Mouse (Mus musculus) urinary bladder, postnatal 4 days (tissue): ENCODE measurements around the gene Rpn1.
"Not testable (repeated sequence)": the region's sequence is repeated elsewhere in the genome, so short reads cannot be mapped to it uniquely, and the experiment has no call there.

Experiments
- DNase-seq, 2 experiments: peaks; one replicate each; pipeline ENCODE4 v3.0.0; 2021 to 2022; ENCODE audit warnings: low spot score in 2 of 2

Rpn1 gene

DNA sequence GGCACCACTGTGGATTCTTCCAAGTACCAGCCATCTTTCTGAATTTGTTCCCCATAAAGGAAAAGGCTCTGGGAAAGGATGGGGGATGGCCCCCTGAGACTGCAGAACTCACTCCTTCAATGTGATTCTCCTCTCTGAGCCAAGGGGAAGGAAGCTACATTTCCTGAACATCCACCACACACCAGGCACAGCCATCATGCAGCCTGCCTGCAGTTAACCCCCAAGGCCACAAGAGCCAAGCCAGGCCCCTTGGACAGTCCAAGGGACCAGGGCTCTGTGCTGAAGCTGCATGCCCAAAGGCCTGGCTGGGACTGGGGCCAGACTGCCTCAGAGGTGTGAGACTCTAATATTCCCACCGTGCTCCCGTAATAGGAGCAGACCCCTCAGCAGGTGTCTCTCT, 37.5 kb downstream of the Rpn1 start:
- DNase-seq = no peak

DNA sequence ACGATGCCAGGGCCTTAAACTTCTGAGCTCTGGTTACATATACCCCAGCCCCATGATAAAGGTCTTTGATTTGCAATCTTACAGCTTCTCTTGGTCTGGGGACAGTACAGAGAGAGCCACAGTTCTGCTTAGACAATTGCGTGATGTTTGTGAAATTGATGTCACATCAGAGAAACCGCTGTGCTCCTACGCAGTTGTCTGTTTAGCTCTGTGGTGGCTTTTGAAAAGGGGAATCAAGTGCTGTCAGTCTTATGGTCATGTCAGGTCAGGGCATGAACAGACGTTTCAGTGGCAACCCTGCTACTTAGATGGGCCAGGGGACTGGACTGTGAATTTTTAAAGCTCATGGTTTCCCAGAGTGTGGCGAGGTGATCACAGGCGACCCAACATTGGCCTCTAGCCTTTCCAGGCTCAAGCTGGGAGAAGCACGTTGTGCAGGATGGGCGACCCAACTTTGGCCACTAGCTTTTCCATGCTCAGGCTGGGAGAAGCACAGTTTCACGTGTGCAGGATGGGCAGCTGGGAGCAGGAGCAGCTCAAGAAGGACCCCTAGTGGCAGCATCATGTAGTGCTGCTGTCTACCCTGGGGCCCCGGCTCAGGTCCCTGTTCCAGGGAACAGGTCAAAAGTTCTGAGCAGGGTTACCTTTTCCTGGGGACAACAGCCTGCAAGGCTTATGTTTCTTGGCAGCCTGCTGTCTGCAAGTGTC, 39.0 kb downstream of the Rpn1 start:
- peak in 1 of 2 experiments; percentile 34 for DNase-seq

DNA sequence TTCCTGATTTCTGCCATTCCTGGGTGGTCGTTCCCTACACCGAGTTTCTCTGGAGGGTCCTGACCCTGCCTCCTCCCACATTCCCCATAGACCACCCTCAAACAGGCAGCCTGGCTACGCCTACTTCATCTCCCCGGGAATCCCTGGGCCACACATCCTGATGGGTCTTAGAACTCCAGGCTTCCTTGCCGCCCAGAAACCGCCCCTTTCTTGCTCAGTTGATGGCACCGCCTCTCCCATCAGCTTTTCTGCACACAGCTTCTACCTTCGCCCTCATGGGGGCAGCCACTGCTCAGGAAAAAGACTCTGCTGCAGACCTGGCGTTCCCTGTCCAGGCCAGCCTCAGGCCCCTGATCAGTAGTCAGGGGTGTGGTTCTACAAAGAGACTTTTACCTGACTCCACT, 39.6 kb downstream of the Rpn1 start:
- DNase-seq = peak; percentile 72 to 75

- DNase-seq = no peak
Observed at GRCm38 (mm10) chr6:88124551-88124950, 40.3 kb downstream of the Rpn1 start.

GRCm38 (mm10) chr6:88125815-88126214, 41.5 kb downstream of the Rpn1 start:
- DNase-seq = not testable (repeated sequence)

DNA sequence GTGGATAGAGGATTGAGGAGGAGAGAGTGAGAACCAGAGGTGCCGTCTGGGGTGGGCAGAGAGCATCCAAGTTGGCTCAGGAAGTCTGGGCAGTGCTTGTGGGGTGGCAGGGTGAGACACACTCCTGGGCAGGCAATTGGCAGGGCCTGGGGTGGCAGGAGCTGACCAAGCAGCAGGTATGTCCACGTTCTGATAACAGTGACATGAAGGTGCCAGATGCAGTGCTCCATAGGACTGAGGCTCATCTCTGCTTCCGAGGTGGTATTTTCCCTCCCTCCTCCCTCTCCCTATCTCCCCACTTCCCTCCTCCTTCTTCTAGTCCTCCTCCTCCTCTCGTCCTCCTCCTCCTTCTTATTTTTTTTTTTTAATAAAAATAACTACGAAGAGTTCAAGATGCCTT, 47.2 kb downstream of the Rpn1 start:
- DNase-seq = no peak

DNA sequence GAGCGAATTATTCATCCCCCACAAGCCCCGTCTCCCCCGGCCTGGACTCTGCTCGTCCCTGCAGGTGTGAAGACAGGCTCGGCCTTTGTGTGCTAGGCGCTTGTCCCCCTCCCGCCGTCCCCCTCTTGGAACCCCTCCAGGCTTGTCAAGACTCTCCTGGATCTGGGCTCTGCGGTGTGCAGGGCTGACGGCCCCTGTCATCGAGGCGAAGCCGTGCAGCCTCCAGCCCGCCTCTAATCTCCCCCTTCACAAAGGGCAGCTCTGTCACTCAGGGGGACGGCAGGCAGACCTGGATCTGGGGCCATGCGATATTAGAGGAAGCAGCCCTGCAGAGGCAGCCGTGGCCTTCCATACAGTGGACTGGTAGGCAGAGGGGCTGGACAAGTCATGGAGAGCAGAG, 47.8 kb downstream of the Rpn1 start:
- DNase-seq = no peak

GRCm38 (mm10) chr6:88133061-88133460, 48.8 kb downstream of the Rpn1 start:
- no peak for DNase-seq

- no peak for DNase-seq
Observed at GRCm38 (mm10) chr6:88133878-88134277, 49.6 kb downstream of the Rpn1 start.

DNA sequence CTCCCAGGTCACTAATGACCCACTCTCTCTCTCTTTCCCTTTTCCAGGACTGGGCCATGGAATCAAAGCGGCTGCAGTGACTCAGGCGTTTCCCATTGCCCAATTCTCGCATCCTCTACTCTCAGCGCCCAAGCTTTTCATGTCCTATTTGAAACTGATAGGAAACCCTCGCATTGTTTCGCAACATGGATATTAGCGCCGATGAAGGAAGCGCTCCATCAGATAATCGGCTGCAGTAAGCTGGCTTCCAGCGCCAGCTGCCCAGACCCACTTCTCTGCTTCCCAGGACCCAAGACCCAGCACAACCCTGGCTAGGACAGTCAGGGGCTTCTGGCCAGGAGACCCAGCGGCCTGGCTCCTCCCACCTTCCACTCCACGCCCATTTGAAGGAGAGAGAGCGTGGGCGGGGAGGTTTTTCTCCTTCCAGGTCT, 51.9 kb downstream of the Rpn1 start:
- DNase-seq = no peak

GRCm38 (mm10) chr6:88138485-88138884, 54.2 kb downstream of the Rpn1 start:
- no peak for DNase-seq

DNA sequence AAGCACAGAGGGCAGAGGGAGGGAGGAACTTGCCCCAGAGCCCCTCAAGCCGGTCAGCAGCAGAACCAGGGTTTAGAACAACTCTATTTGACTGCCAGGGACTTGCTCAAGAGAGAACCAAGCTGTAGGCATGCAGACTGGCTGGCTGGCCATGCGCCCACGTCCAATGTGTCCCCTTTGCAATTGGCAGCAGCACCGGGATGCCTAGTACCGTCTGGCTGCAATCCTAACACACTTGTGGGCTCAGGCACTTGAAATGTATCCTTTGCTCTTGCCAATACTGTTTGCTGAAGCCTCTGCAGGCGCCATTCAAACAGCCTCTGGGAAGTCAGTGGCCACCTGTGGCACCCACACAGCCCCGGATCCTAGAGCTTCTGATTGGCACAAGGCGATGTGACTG, 56.0 kb downstream of the Rpn1 start:
- no peak for DNase-seq

- no peak for DNase-seq
Observed at GRCm38 (mm10) chr6:88145793-88146192, 61.5 kb downstream of the Rpn1 start.

DNA sequence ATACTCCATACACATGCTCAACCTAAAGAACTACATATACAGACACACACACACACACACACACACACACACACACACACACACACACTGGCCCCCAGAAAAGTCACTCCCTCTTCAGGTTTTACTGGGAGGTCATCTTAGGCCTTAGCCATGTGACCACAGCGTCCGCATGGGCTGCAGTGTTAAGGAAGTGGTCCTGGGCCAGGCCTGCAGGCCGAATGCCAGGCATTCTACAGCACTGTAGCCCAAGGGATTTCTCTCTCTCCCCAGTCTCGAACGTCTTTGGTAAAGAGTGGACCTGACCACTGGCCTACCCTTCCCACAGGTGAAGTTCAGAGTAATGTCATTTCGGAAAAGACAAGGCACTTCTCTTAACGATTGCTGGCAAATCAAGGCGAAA, 62.3 kb downstream of the Rpn1 start:
- DNase-seq = no peak

DNA sequence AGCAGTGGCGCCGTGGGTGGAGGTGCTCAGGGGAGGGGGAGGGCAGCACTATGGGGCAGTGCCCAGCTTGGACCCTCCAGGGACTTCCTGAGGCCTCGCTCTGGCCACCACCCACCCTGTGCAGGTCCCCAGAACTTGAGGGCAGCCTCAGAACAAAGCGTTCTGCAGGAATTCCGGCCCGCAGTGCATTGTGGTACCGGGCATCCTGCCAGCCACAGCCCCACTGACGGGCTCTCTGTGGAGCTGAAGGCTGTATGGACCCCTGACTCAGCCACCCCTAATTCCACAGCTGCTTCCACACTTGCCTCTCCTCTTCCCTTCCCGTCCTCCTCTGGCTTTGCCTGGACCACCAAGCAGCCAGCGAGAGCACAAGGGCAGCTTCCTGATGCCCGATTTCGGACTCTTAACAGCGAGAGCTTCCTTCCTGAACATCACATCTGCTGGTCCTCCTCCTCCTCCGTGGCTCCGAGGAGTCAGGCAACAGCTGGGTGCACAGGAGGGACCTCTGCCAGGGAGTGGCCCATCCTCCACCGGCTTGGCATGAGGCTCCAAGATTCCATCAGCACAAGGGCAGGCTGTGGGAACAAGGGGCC, 63.2 kb downstream of the Rpn1 start:
- peak in 1 of 2 experiments; percentile 45 for DNase-seq

GRCm38 (mm10) chr6:88151335-88151734, 67.1 kb downstream of the Rpn1 start:
- no peak for DNase-seq

DNA sequence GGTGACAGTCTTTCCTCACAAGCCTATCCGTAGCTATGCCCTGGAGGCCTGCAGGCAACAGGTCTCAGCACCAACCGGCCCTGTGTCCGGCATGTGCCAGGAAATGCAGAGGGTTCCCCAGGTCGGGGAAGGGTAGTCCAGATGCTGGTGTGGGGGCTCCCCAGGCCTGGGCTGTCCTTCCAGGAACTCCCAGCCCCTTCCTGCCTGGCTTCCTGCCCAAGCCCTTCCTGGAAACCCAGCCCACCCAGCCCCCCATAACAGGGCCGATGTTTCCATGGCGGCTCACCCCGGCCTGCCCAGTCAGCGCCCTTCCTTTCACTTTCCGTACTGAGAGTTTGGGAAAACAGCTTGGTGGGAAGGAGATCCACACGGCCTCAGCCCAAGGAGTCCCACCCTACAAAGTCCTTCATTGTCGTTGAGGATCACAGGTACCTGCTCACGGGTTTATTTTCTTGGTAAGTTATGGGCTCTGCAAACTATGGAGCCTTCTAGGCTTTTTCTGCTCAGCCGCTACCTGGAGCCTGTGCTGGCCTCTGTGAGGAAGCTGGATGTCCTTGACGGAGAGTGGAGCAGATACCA, 67.9 kb downstream of the Rpn1 start:
- DNase-seq = peak in 1 of 2 experiments; percentile 36

GRCm38 (mm10) chr6:88152979-88153378, 68.7 kb downstream of the Rpn1 start:
- no peak for DNase-seq
